Mouse (Mus musculus) liver, adult 2 months (tissue): ENCODE measurements at regions not wholly inside any gene's neighbourhood (a gene's known extent, or its start where the extent isn't known, plus 50 kb on each side); places are given as distances from the start of the nearest gene placed in this dataset.

Experiments
- CTCF ChIP-seq: fragments of 200-500 bp; IDR thresholded peaks from 2 replicates; pipeline ENCODE4 v1.5.1; 2011; ENCODE audit warnings: low read depth, low read length, control low read depth
- POLR2A ChIP-seq: fragments of 200-500 bp; IDR thresholded peaks from 2 replicates; pipeline ENCODE4 v1.6.1; 2011; ENCODE audit warnings: low read length, control low read depth; ENCODE audit not compliant: insufficient read depth; ENCODE audit errors: extremely low read depth

DNA sequence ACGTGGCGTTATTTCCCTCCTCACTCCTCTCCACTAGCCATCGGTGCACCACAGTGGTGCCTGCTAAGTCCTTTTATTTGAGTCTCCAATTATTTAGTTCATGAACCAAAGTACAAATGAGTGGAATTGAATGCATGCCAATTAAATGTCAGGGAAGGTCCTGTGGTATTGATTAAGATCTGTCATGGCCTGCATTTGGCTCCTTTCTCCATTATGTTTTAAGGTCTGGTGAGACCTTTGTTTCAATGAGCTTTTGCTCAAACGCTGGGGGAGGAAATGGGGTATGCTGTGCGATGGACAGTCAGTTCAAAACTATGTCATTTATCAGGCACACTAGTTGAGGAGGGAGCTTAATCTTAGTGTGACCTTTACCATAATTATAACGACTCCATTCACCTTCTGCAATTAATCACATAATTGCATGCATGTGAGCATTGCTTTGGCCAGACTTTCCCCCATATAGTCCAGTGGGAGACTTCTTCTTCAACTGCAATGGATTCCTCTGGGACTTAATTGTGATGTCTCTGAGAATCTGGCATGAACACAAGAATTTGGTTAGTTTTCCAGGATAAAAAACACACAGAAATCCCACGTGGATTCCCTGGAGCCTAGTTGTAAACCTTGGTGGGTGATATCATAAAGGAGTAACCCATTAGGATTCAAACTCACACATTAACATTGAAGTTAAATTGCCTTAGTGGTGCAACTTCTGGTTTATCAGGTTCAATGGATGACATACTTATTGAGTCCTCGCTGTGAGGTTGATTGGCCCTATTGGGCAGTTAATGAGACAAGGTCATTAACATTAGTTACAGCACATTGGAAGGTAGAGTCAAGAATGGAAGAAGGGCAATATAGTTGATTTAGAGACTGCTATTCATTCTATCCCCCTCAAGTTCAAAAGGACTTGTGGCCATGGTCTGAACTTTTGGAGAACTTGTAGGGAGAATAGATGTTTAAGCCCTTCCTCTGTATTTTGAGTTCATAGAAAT, 130.7 kb upstream of the Tars start:
- TF ChIP-seq POLR2A: no peak
- no peak for TF ChIP-seq CTCF
